Mouse (Mus musculus) CD4-positive, CD25-positive, alpha-beta regulatory T cell, adult 2 months (primary cell): ENCODE measurements around the gene Rag2.

Experiments used
- DNase-seq: peaks from one replicate; pipeline ENCODE4 v3.0.0-alpha.2; 2012; ENCODE audit warnings: low read depth, low spot score

Rag2 gene

GRCm38 (mm10) chr2:101624011-101624410, 507 bp upstream of the Rag2 start:
- DNase-seq = no peak

DNA sequence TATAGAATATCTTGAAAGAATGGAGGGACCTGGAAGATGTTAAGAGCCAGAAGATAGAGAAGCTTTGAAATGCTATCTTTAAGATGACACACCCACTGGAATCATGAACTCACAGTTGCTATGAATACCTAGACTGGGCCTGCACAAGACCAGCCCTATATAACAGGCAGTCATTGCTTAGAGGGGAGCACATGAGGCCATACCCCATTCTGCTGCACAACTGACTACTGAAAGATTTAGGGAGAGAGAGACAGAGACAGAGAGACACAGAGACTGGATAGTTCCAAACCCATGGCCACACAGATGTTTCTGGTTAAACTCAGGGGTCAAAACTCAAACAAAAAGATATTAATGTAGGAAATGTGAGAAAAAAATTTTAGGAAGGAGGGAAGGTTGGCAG, 2.7 kb downstream of the Rag2 start:
- no peak for DNase-seq

DNA sequence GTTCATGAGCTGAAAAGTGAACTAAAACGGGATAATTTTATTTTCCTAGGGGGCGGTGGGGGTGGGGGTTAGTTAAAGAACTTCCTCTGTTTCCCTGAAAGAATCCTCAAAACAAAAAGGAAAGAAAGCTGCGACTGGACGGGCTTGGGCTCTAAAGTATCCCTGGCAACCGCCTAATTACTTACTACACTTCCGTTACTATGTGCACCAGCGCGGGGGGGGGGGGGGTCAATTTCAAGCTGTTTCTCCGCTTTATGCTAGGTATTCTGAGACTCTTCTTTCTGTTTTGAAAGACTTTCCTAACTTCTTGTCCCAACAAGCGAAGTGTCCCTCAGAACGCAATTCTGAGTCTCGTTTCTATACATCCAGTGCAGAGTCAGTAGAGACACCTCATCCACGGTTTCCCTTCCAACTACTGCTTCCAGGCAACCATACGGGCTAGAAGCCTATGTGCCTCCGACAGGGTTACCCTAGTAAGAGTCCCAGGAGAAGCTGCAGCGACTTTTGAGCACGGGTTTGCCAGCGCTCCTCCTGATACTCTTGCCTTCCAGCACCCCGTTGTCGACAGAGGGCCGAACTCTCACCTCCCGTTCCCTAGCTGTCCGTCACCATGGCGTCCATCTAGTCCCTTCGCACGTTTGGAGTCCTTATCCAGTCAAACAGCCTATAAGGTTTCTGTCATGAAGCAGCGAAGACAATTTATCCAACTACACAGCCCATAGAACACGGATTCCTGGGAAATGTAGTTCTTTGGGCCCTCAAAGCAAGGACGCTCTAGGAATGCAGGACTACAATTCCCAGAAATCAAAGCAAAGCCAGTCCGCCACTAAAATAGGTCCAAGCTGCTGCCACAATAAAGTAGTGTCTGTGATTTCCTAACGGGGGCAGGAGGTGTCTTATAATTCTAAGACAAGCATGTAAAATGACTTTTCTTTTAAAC, 4.0 kb downstream of the Rag2 start:
- DNase-seq = peak; percentile 79

GRCm38 (mm10) chr2:101638979-101639839, 14.7 kb downstream of the Rag2 start:
- no peak for DNase-seq

GRCm38 (mm10) chr2:101639840-101640350, 15.4 kb downstream of the Rag2 start:
- no peak for DNase-seq

DNA sequence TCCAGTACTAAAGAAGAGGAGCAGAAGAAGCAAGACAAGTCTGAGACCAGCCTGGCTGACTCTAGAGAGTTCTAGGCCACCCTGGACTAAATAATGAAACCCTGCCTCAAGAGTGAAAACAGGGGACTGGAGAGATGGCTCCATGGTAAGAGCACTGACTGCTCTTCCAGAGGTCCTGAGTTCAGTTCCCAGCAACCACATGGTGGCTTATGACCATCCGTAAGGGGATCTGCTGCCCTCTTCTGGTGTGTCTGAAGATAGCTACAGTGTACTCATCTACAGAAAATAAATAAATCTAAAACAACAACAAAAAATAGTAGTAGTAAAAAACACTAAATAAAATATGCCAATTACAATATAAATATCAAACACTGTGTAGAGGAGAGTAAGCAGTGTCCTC, 21.3 kb downstream of the Rag2 start:
- no peak for DNase-seq

GRCm38 (mm10) chr2:101648361-101648760, 23.8 kb downstream of the Rag2 start:
- DNase-seq = no peak

DNA sequence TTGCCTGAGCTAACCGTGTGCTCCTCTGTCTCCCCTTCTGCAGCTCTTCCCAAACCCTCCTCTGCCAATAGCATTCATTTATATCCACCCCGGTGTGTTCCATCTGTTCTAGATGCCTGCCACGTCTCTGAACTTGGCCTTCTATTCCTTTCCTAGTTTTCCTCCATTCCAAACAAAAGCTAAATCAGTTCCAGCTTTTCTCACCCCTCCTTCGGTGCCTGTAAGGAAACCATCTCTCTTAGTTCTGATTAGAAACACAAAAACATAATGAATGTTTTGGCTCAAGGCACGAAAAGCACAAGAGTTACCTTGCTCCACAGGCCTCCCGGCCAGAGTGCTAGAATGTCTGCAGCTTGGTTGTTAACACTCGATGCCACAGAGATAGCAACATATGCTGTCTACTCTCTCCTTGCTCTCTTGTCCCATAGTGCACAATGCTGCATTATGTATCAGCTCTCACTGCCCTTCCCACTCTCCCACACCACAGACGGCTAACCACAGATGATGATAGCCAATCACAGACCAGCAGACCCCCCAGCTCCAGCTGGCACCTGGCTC, 24.7 kb downstream of the Rag2 start, which contains the start of the genes Rag1 and B230118H07Rik:
Gene Rag1 (minus strand): TSS at position 388 of the 558 bp plus-strand sequence.
Gene B230118H07Rik (minus strand): TSS at position 419 of the 558 bp plus-strand sequence.
- no peak for DNase-seq

GRCm38 (mm10) chr2:101650446-101650845, 25.9 kb downstream of the Rag2 start:
- no peak for DNase-seq

DNA sequence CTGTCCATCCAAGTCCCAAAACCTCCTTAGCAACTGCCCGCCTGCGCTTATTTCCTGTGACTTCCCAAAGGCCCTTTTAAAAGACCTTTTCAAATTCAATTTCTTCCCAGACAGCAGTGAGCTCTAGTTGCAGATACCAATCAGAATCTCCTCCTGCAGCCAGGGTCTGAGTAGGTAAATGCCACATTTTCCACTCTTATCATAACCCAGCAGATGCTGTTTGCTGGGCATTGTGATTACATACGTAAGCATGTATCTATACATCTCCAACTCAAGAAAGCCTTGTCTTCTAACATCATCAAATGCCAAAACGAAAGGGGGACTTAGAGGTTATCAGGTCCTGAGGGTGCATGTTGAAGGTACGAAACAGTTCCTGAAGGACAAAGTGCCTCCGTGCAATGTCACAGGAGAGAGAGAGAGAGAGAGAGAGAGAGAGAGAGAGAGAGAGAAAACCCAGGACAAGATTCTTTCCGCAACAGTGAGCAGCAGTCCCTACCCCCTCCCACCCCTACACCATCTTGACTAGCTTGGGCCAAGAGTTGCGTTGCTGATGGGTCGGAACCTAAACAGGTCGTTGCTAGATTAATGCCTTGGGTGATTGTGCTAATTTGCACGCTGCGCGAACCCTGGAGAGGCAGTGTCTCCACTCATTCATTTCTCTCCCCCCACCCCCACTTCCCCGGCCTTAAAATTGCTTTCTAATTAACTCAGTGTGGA, 27.8 kb downstream of the Rag2 start:
- DNase-seq = no peak

DNA sequence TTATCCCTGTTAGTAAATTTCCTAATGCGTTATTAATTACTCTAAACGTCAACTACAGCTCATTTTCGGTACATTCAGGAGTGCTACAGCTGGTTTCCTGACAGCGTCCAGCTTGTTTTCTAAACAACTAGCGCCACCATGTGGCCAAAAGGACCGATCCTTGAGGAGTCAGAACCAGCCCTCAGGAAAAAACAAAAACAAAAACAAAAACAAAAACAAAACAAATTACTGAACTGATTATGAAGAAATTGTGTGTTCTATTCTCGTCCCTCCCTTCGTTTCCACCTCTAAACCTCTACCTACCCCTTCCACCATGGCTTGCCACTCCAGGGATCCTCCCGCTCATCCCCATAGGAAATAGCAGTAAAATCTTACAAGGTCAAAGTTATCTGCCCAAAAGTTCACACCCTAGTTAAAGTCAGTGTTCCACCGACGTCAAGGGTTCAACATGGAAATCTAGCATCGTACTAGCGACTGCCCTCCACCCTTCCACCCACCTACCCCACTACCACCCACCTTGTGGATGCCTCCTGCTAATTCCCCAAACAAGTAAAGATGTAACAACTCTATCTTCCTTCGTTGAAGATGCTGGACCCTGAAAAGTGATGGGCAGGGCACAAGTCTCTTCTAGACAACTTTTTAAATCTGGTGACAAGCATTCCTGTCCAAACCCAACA, 28.5 kb downstream of the Rag2 start:
- DNase-seq = peak; percentile 81

- DNase-seq = no peak
Measured at GRCm38 (mm10) chr2:101660536-101660935, 36.0 kb downstream of the Rag2 start.

DNA sequence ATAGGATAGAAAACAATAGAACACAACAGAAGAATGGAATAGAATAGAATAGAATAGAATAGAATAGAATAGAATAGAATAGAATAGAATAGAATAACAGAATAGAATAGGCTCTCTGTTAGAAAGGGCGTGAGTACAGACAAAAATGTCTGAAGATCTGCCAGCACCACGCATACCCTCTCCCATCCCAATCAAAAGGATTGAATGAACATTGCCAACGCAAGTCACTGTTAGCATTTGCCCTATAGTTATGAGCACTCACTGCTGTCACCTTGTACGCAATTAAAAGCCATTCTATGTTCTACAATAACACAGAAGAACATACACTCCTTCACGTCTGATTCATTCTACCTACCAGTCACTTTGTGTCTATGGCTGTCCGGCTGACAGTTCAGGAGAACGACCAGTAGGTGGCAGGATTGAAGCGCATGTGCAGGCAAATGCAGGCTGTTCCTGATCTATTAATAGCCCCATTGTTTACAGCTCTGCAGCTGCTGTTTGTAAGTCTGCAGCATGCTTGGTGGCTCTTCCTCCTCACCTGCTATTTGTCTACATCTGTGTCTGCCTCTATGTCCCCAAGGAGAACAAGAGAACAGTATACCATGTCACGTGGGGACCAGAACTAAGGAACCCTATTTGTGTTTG, 40.7 kb downstream of the Rag2 start:
- peak; percentile 82 for DNase-seq

GRCm38 (mm10) chr2:101665703-101666092, 41.2 kb downstream of the Rag2 start:
- no peak for DNase-seq

DNA sequence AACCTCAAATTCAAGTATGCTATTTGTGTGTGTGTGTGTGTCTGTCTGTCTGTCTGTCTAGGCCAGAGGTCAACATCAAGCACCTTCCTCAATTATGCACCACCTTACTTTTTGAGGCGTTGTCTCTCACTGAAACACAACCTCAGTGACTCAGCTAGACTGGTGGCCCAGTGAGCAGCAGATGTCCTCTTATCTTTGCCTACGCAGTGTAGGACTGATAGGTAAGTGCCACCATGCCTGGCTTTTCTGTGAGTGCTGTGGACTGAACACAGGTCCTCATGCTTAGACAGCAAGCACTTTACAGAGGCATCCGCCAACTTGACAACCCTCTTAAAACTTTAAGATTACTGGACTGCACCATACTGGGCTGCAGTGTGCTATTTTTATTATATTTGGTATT, 44.2 kb downstream of the Rag2 start:
- no peak for DNase-seq

DNA sequence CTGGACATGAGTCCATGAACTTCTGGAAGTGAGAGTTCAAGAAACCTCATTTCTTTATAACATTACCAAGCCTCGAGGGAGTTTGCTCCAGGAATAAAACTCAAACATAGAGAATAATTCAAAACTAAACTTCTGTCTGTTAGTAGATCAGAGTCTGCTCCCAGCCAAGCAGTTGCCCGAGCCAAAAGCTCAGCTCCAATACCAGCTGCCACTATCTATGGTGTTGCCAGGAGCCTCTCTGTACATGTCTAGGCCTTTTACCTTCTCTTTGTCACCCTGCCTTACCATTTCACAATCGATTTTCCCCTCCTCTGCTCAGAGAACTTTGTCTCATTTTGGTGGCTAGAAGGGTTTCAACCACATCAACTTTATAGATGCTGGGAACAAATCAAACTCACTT, 49.0 kb downstream of the Rag2 start:
- DNase-seq = no peak

DNA sequence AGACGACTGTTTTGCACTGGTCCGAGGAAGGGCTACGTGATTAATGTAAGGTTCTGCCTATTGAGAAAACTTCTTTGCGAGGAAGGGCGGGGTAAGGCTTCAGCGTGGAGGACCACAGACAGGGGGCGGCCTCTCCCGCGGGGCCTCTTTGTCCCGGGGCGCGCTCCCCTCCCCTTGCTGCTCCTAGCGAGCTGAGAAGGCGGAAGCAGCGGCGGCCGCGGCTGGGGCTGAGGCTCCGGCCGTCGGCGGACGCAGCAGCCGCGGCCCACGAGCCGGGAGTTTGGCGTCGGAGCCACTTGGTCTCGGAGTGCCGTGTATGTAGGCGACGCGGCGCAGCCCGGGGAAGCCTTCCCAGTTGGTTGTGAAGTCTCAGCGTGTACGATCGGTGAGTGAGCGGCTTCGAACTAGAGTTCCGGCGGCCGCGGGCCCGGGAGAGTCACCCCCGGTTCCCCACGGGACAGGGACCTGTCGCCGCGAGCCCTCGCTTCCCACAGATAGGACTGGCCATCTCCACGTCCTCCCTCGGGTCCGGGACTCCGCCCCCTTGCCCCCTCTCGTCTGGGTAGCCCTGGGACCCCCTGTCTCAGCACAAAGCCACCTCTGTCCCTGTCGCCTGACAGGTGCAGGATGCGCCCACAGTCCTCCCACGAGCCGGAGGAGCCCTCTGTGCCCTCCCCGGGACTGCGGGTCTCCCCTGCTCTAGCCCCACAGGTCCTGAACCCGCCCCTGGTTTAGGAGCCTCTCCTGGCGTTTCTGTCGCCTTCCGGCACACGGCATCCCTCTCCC, 53.9 kb downstream of the Rag2 start, which contains the start of gene Traf6:
Gene Traf6 (plus strand): TSS at position 194 of the 786 bp plus-strand sequence.
- DNase-seq = peak; percentile 92

DNA sequence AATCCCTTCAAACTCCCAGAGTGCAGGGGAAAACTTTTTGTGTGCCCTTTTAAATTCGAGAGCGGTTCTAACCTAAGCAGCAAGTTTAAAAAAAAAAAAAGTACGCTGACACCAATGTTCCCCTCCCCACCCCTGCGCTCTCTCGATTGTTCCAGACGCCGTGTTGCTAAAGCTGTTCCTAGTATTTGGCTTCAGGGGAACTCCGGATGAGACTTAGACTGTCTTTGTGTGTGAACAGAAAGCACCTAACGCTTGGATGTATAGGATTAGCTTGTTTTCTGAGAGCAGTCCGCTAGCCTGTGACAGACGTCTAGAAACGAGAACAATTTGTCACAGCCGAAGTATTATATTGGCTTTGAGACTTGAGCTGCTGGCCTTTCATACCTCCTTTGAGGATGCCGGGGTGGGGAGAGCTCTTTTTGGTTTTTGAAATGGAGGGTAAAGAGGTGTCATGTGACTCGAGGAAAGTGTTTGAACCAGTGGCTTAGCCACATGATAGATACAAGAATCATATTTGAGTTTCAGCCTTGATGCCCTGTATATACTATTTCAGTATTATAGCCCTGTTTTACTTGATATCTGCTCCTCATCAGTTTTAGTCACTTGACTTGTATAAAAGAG, 54.8 kb downstream of the Rag2 start:
- peak; percentile 66 for DNase-seq
